Mouse (Mus musculus): ENCODE results near the gene Ccdc155.
"Not testable (repeated sequence)": the region's sequence is repeated elsewhere in the genome, so short reads cannot be mapped to it uniquely, and the experiment has no call there.

Ccdc155 gene

DNA sequence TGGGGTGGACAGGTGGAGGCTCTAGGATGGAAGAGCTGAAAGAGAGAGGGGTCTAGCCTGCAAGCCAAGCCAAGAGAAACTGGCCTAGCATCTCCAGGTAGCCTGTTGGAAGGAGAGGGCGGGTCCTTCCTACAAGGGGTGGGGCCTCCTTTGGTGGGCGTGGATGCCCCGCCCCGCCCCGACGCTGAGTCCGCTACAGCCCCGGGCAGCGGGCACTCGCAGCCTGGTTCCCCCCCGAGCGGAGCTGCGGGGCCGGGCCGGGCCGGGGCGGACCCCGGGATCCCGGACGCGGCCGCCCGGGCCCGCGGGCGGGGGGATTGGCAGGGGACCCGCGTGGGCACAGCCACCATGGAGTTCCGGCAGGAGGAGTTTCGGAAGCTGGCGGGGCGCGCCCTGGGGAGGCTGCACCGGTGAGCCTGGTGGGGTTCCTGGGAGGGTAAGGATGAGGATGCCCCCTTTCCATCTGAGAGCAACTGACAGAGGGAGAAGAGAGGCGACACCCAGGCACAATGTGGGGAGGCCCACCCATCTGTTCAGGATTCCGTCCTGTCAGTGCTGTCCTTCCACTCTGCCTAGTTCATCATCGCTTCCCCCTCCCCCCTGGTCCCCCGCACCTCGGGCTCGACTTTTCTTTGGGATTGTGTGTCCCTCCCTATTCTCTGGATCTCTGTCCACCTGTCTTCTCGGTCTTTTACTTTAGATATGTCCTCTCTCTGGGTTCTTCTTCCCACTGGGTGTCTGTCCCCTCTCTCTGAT lies 40.8 kb downstream of the Ccdc155 start, which contains the start of gene Slc17a7:
Slc17a7 (plus strand) TSS at position 215 of the 756 bp plus-strand sequence.
- peak; percentile 64 for DNase-seq (ENCODE audit: low read depth)

DNA sequence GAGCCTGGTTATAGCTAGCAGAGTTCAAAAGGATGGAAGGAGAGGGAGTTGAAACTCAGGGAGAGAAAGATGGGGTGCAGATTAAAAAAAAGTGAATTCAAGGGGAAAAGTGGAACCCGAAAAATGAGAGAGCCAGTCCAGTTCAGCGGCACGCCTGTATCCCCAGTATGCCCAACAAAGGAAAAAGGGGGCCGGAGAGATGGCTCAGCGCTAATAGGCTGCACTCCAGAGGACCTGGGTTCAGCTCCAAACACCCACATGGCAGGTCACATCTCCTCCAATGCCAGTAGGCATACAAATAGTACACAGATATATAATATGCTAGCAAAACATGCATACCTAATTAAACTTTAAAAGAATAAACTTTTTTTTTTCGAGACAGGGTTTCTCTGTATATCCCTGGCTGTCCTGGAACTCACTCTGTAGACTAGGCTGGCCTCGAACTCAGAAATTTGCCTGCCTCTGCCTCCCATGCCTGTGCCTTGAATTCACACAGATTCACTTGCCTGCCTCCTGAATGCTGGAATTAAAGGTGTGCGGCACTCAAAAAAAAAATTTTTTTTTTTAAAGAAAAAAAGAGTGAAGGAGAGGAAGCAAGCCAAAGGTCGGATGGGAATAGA lies 41.6 kb downstream of the Ccdc155 start:
- DNase-seq (ENCODE audit: low read depth), result no peak

DNA sequence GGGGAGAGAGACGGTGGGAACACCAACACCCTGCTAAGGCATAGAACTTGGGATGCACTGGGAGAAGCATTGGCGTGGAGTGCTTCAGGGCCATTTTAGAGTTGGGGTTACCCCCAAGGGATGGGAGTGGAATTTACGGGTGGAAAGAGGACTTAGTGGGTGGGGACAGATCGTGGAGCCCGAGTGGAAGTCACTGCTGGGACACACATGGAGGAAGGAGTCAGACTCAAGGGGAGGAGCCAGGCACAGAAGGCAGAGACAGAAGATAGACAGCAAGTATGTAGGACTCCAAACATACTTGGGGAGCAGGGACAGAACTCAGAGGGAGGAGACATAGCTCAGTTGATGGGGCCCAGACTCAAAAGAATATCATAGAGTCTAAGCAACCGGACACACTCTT lies 42.1 kb downstream of the Ccdc155 start:
- DNase-seq (ENCODE audit: low read depth), result no peak

DNA sequence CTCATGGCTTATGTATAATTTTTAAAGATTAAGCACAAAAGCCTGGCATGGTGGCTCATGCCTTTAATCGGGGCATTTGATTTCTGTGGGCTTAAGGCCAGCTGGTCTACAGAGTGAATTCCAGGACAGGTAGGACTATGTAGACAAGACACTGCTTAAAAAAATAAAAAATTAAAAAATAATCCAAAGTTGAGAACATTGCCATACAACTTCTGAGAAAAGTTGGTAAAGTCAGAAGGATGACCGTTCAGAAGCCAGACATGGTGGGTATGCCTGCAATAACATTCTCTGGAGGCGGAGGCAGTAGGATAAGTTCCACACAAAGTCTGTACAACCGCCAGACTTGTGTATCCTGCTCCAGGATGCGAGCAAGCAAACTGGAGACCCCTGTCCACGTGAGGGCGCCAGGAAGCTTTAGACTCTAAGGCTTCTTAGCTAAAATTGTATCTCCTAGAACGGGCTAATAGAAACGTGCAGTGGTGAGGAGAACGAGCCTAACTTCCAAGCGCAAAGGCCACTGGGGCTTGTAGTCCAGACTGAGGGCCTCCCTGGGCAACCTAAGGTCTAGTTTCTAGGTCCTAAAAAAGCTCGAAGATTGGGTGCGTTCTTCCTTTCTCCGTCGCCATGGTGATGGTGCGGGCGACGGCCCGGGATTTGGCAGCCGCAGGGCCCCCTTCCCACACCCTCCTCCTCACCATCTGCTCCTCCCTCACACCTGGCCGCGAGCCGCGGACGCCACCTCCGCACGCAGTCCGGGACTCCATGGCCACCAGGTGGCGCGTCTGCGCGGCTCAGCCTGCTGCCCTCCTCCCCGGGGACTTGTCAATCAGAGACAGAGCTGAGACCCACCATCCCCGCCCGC lies 42.8 kb downstream of the Ccdc155 start:
- peak; percentile 93 for DNase-seq (ENCODE audit: low read depth)

- no peak for DNase-seq (ENCODE audit: low read depth)
These were observed 43.8 kb downstream of the Ccdc155 start for GRCm38 (mm10) chr7:45160866-45161265.

DNA sequence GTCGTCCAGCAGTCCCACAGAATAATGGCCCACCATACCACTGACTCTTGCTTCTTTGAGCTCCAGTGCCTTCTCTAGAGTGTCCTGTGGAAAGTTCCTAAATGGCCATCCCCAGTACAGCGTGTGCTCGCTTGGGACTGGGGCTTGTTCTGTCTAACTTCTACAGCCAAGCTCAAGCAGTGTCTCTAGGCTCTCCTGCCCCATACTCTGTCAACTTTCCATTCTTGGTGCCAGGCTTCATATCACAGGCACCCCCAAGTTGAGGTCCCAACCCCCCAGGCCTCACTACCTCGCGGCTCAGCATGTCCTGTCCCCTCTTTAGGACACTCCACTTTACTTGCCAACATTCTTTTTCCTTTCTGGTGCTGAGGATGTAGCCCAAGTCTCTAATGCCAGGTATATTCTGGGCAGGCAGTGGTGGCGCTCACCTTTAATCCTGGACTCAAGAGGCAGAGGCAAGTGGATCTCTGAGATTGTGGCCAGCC lies 44.3 kb downstream of the Ccdc155 start:
- no peak for DNase-seq (ENCODE audit: low read depth)

GRCm38 (mm10) chr7:45158991-45159390 lies 45.7 kb downstream of the Ccdc155 start:
- DNase-seq (ENCODE audit: low read depth), result no peak

GRCm38 (mm10) chr7:45157459-45157858 lies 47.2 kb downstream of the Ccdc155 start:
- DNase-seq (ENCODE audit: low read depth), result no peak

- no peak for DNase-seq (ENCODE audit: low read depth)
These were observed 48.5 kb downstream of the Ccdc155 start for GRCm38 (mm10) chr7:45156206-45156605.

GRCm38 (mm10) chr7:45155590-45155989 lies 49.1 kb downstream of the Ccdc155 start:
- no peak for DNase-seq (ENCODE audit: low read depth)

- DNase-seq (ENCODE audit: low read depth), result peak; percentile 70
These were observed 49.6 kb downstream of the Ccdc155 start for GRCm38 (mm10) chr7:45154993-45155514.

DNA sequence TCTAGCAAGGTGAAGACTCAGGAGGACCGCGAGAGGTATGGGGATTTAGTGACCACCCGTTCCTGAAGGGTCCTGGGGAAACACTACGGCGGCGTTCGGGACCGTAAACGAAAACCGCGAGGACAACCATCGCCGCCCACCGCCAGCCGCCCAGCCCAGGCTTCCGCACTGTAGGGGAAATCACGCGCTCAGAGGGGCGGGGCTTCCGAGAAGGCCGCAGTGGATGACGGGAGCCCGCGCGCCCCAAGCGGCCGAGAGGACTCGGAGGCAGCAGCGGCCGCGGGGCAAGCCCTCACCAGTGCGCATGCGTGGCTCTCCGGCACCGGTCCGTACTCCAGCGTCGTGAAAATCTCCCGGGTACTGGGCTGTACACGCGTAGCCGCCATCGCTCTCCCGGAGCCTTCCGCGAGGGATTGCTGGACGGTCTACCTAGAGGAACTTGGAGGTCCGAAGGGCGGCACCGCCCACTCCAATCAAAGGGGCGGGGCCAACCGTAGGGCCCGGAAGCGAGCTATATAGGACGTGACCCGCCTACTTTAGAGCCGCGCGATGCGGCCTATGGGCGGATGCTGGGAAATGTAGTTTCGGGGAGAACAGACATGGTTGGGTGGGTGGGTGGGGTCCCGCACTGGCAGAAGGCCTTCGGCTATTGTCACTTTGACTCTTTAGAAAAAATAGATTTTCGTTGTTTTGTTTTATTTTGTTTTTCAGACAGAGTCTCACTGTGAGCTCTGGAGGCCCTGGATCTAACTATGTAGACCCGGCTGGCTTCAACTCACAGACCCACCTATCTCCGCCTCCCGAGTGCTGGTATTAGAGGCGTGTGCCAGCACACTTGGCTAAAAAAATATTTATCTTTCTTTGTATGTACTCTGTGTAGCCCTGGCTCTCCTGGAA lies 50.3 kb downstream of the Ccdc155 start, which contains the start of the genes Pih1d1 and Aldh16a1:
Pih1d1 (plus strand) TSS at position 208 of the 897 bp plus-strand sequence.
Aldh16a1 (minus strand) TSS at position 489 of the 897 bp plus-strand sequence.
- DNase-seq (ENCODE audit: low read depth), result peak; percentile 98

DNA sequence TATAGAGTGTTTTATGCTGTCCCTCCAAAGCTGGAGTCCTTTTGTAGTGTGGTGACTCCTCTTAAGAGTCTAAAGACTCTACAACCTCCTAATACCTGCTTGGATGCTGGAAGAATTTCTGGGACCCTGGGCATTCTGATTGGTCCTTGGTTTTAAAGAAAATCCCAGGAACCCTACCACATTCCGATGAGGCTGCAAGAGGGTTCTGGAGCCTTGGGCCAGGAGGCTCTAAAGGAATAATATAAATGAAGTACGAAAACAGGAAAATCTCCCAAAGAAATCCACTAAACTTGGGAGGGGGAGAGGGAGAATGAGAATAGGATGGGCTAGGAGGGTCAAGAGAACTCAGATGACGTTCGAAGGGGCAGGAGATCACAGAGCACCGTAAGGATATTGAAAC lies 51.1 kb downstream of the Ccdc155 start:
- DNase-seq (ENCODE audit: low read depth), result no peak

- not testable (repeated sequence) for DNase-seq (ENCODE audit: low read depth)
These were observed 51.6 kb downstream of the Ccdc155 start for GRCm38 (mm10) chr7:45153052-45153451.

GRCm38 (mm10) chr7:45151303-45151702 lies 53.4 kb downstream of the Ccdc155 start:
- no peak for DNase-seq (ENCODE audit: low read depth)

GRCm38 (mm10) chr7:45150321-45150720 lies 54.4 kb downstream of the Ccdc155 start:
- DNase-seq (ENCODE audit: low read depth), result no peak

DNA sequence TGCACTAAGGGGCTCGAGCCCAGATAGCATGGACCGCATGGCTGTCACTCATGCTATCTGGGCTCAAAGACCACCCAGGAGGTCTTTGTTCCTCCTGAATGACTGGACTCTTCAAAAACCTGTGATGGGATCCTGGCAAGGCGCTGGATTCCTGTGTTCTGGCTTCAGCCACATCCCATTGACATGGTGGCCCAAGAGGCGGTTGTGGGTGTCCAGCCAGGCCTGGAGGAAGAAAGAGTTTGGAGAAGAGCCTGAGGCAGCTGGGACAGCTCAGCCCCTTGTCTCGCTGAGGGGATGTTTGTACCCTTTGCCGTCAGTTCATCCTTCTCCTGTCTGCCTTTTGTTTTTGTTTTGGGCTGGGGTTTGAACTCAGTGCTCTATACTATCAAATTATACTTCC lies 55.1 kb downstream of the Ccdc155 start:
- DNase-seq (ENCODE audit: low read depth), result no peak

- no peak for DNase-seq (ENCODE audit: low read depth)
These were observed 56.1 kb downstream of the Ccdc155 start for GRCm38 (mm10) chr7:45148534-45149098.

- DNase-seq (ENCODE audit: low read depth), result no peak
These were observed 56.8 kb downstream of the Ccdc155 start for GRCm38 (mm10) chr7:45147899-45148298.

- DNase-seq (ENCODE audit: low read depth), result no peak
These were observed 57.4 kb downstream of the Ccdc155 start for GRCm38 (mm10) chr7:45147267-45147666.

DNA sequence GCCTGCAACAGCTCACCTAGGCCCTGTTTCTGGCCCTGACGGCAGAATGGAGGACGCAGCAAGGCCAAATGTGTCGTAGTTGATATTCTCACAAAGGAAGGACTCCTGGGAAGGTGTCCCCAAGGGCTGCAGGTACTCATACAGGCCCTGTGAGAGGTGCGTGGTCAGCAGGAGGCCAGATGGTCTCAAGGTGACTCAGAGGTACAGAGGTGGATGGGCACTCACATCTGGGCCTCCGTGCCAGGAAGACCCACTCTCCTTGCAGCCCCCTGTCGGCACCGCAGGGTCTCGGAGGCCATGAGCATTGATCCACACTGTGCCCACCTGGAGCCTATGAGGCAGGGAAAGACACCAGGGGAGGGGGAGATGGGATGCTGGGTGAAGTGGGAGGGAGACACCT lies 59.2 kb downstream of the Ccdc155 start:
- no peak for DNase-seq (ENCODE audit: low read depth)
